Mouse (Mus musculus) C2C12 (cell line): Measurements from ENCODE around the gene Tlr9.

Experiments
- CTCF ChIP-seq: IDR thresholded peaks from one replicate; pipeline ENCODE4 v1.5.1; 2011; ENCODE audit not compliant: control insufficient read depth, insufficient read depth, insufficient read length
- FOSL1 ChIP-seq: IDR thresholded peaks from one replicate; pipeline ENCODE4 v1.8.0; 2011; ENCODE audit warnings: mild to moderate bottlenecking, low read length; ENCODE audit not compliant: poor library complexity, insufficient read depth, severe bottlenecking
- MAX ChIP-seq: IDR thresholded peaks from one replicate; pipeline ENCODE4 v1.6.1; 2011; ENCODE audit warnings: mild to moderate bottlenecking, control low read depth
- MYOD1 ChIP-seq: IDR thresholded peaks from one replicate; pipeline ENCODE4 v1.6.1; 2011; ENCODE audit warnings: low read depth; ENCODE audit not compliant: control insufficient read depth, insufficient read length
- USF1 ChIP-seq: IDR thresholded peaks from one replicate; pipeline ENCODE4 v1.6.1; 2011; ENCODE audit warnings: low read depth, mild to moderate bottlenecking, control low read depth, moderate library complexity

- TF ChIP-seq MAX, result no peak
- no peak for TF ChIP-seq CTCF
- no peak for TF ChIP-seq USF1
- no peak for TF ChIP-seq FOSL1
- no peak for TF ChIP-seq MYOD1
Observed at GRCm38 (mm10) chr9:106212594-106212981, 9.8 kb upstream of the Tlr9 start.
